Mouse (Mus musculus): Measurements from ENCODE around the gene Cnn3. TPM values are rescaled to one million over a fixed set of nuclear protein-coding genes. Genes with fewer than 3 reads are reported as not detected.

The Cnn3 gene
- polyA plus RNA-seq, 1 experiment, result 67.8 TPM

DNA sequence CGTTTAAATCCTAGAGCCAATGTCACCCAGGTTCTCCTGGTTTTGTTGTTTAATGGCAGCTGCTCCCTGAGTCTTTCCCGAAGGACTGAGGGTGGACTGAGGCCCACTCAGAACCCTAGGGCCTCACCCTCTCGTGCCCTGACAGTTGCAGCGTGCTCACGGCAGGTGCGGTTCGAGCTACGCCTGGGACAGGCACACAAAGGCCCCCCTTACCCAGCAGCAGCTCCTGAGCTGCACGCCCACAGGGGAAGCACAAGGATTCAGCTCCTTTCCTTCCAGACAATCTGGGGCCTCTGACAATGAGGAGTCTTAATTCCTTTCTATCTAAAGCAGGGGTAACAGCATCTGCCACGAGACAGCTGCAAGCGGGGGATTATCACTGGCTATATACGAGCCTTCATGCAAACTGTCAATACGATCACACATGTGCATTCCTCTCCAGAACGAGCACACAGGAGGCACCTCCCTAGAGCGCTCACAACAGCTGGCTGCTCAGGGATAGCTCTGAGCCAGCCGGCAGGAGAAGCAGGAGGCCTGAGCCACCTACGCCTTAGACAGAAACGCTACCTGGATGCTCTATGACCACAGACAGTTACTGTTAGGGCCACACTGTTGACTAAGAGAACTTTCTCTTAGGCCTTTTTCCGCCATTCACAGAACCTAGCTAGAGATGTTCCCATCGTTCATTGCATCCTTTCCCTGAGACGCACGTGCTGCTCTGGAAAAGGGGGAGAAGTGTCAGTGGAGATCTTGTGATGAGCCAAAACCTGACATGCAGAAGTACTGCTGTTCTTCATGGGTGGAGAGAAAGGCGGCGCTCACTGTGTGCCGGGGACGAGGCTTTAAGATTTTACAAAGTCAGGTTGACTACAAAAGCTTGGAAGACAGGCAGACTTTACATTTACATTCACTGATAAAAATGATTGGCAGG lies 54.0 kb downstream of the Cnn3 start:
- TF ChIP-seq CTCF (IDR thresholded peaks at IDR 0.05; ENCODE audit: extremely low read depth, insufficient read length, insufficient replicate concordance, low read depth, low read length) (no peak), POLR2A (IDR thresholded peaks at IDR 0.05; ENCODE audit: low read depth, low read length) (no peak)
- no peak overlapping the region for H3K27ac ChIP-seq (ENCODE audit: insufficient read depth, low read depth, low read length)
- H3K4me3 ChIP-seq (ENCODE audit: low read depth, low read length), result no peak overlapping the region
- WGBS, result 86% methylated on average over 26 of the region's 26 CpGs
- no peaks in the 10 kb centered on the region for H3K27me3 ChIP-seq (ENCODE audit: control insufficient read depth, insufficient read depth, low read length)
- H3K4me1 ChIP-seq (ENCODE audit: control insufficient read depth, insufficient read depth, insufficient read length, low read length), result no peaks in the 10 kb centered on the region
- H3K36me3 ChIP-seq (ENCODE audit: control insufficient read depth, insufficient read depth, low read length), result peaks cover 2% of the 10 kb centered on the region; the same call in 1 of the 2 replicates

DNA sequence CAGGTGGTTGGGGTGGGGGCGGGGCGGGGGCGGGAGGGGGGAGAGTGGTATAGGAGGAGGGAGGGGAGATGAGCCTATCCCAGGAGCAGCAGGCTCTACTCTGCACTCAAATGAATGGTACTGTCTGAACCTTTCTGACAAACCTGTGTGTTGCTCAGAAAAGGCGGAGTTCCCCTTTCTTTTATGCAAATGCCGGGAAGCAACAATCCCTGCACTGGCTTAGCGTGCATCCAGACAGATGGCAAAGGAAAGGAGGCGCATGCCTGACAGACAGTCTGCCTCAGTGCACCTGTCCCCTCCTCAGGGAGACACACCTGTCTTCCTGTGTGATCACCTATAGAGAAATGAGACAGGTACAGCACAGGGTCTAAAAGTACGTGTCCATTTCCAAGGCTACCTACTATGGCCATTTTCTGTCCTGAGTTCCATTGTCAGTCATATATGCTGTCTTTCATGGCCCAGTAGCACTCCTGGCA lies 54.7 kb downstream of the Cnn3 start:
- WGBS, result 63% methylated on average over 8 of the region's 8 CpGs
- no peaks in the 10 kb centered on the region for H3K4me1 ChIP-seq (ENCODE audit: control insufficient read depth, insufficient read depth, insufficient read length, low read length)
- no peak overlapping the region for H3K4me3 ChIP-seq (ENCODE audit: low read depth, low read length)
- no peak for TF ChIP-seq POLR2A (IDR thresholded peaks at IDR 0.05; ENCODE audit: low read depth, low read length)
- no peak for TF ChIP-seq CTCF (IDR thresholded peaks at IDR 0.05; ENCODE audit: extremely low read depth, insufficient read length, insufficient replicate concordance, low read depth, low read length)
- no peaks in the 10 kb centered on the region for H3K27me3 ChIP-seq (ENCODE audit: control insufficient read depth, insufficient read depth, low read length)
- no peak overlapping the region for H3K27ac ChIP-seq (ENCODE audit: insufficient read depth, low read depth, low read length)
- H3K36me3 ChIP-seq (ENCODE audit: control insufficient read depth, insufficient read depth, low read length), result peaks cover 2% of the 10 kb centered on the region; the same call in 1 of the 2 replicates

DNA sequence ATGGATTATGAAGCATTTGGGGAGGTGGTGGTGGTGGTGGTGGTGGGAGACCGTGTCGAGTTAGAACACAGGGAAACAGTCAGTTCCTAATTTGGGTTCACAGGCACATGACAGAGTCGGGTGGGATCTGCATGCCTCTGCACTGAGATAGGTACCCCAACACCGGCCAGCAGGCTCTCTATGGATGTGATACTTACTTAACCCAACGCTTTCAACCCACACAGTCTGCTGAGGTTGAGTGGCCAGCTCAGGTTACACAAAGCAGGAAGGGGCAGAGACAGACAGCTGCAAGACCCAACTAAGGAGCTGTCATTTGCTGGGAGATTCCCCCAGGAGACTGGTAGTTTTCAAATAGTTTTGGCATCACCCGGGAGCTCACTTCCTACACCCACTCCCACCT lies 55.3 kb downstream of the Cnn3 start:
- H3K4me1 ChIP-seq (ENCODE audit: control insufficient read depth, insufficient read depth, insufficient read length, low read length), result no peaks in the 10 kb centered on the region
- H3K36me3 ChIP-seq (ENCODE audit: control insufficient read depth, insufficient read depth, low read length), result peaks cover 2% of the 10 kb centered on the region; the same call in 1 of the 2 replicates
- 80% methylated on average over 6 of the region's 6 CpGs for WGBS
- no peaks in the 10 kb centered on the region for H3K27me3 ChIP-seq (ENCODE audit: control insufficient read depth, insufficient read depth, low read length)
- no peak overlapping the region for H3K4me3 ChIP-seq (ENCODE audit: low read depth, low read length)
- no peak overlapping the region for H3K27ac ChIP-seq (ENCODE audit: insufficient read depth, low read depth, low read length)
- TF ChIP-seq POLR2A (IDR thresholded peaks at IDR 0.05; ENCODE audit: low read depth, low read length) (no peak), CTCF (IDR thresholded peaks at IDR 0.05; ENCODE audit: extremely low read depth, insufficient read length, insufficient replicate concordance, low read depth, low read length) (no peak)

DNA sequence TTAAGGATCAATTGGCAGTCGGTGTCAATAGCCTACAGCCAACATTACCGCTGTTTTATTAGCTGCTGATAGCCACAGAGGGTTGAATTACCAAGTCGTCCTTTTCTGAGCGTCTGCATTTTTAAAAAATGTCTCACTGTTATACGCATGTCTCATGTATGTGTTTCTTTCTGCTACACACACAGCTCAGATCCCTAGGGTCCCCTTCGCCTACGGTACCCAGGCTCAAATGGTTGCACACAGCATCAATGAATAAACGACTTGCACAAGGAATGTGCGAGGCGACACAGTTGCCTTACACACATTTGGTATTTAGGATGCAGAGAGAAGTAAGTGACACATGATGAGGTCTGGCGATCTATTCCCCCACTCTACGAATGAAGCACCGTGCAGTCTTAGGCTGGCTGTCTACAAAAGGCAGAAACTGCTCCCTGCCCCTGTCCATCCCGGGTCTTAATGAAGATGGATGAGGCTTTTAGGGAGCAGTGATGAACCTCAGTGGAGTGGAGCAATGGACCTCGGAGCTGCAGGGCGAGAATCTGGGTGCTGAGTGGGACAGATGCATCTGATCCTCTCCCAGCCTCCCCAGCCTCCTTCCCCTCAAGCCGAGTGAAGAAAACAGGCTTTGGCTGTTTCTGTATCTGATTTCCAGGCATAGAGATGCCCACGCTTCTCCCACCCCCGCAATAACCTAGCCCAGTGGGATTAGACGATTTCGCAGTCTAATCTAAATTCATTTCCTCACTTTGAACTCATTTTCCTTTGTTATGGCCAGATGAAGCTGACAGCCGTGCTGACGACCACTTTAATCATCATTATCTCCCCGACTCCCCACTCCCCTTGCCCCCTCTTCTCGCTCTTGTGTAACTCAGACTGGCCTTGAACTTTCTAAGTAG lies 57.2 kb downstream of the Cnn3 start:
- Histone ChIP-seq H3K4me3 (ENCODE audit: low read depth, low read length) (no peak overlapping the region), H3K4me1 (ENCODE audit: control insufficient read depth, insufficient read depth, insufficient read length, low read length) (no peaks in the 10 kb centered on the region), H3K27me3 (ENCODE audit: control insufficient read depth, insufficient read depth, low read length) (no peaks in the 10 kb centered on the region), H3K36me3 (ENCODE audit: control insufficient read depth, insufficient read depth, low read length) (peaks cover 2% of the 10 kb centered on the region; the same call in 1 of the 2 replicates), H3K27ac (ENCODE audit: insufficient read depth, low read depth, low read length) (no peak overlapping the region)
- TF ChIP-seq POLR2A (IDR thresholded peaks at IDR 0.05; ENCODE audit: low read depth, low read length), result no peak
- 80% methylated on average over 25 of the region's 25 CpGs for WGBS

- 87% methylated on average over 2 of the region's 2 CpGs for WGBS
- Histone ChIP-seq H3K36me3 (ENCODE audit: control insufficient read depth, insufficient read depth, low read length) (peaks cover 3% of the 10 kb centered on the region; the same call in 1 of the 2 replicates), H3K4me3 (ENCODE audit: low read depth, low read length) (no peak overlapping the region), H3K4me1 (ENCODE audit: control insufficient read depth, insufficient read depth, insufficient read length, low read length) (no peaks in the 10 kb centered on the region), H3K27ac (ENCODE audit: insufficient read depth, low read depth, low read length) (no peak overlapping the region), H3K27me3 (ENCODE audit: control insufficient read depth, insufficient read depth, low read length) (no peaks in the 10 kb centered on the region)
- no peak for TF ChIP-seq POLR2A (IDR thresholded peaks at IDR 0.05; ENCODE audit: low read depth, low read length)
Observed at GRCm38 (mm10) chr3:121485201-121485600, 58.9 kb downstream of the Cnn3 start.

DNA sequence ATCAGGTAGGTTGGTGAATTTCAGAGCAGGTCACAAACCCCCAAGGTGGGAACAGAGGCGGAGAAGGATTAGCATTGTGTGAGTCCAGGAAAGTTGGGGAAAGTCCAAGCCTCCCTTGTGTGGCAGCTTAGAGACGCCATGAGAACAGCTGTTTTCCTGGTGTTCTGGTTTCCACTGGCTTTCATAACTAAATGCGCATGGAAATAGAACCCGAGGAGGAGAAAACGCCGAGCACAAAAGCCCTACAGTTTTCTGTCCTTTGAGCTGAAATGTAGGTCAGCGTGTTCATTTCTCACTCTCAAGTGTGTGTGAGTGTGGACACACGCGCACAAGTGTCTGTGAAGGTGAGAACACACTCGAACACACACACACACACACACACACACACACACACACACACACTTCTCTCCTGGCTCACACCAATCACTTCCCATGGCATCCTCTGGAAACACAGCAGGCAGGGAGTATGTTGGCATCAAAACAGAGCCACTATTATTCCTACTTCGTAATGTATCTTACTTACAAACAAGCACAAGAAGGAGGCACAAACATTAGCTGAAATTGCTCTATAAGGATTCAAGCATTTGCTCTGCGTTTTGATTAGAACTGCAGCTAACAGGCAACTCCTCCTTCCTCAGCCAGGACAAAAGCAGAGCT lies 63.3 kb downstream of the Cnn3 start:
- whole genome bisulfite sequencing, result 79% methylated on average over 12 of the region's 12 CpGs
- H3K27ac ChIP-seq (ENCODE audit: insufficient read depth, low read depth, low read length), result no peak overlapping the region
- 0 out of 2 replicates have a peak, but pooled peaks cover 2% of the 10 kb centered on the region for H3K36me3 ChIP-seq (ENCODE audit: control insufficient read depth, insufficient read depth, low read length)
- no peaks in the 10 kb centered on the region for H3K4me1 ChIP-seq (ENCODE audit: control insufficient read depth, insufficient read depth, insufficient read length, low read length)
- no peak overlapping the region for H3K4me3 ChIP-seq (ENCODE audit: low read depth, low read length)
- TF ChIP-seq CTCF (IDR thresholded peaks at IDR 0.05; ENCODE audit: extremely low read depth, insufficient read length, insufficient replicate concordance, low read depth, low read length) (no peak), POLR2A (IDR thresholded peaks at IDR 0.05; ENCODE audit: low read depth, low read length) (no peak)
- H3K27me3 ChIP-seq (ENCODE audit: control insufficient read depth, insufficient read depth, low read length), result no peaks in the 10 kb centered on the region
